Mouse (Mus musculus): Measurements from ENCODE around the gene Myom3.

- no peak for TF ChIP-seq POLR2A (IDR thresholded peaks at IDR 0.05; ENCODE audit: insufficient read depth, low read depth, low read length)
- TF ChIP-seq CTCF (IDR thresholded peaks at IDR 0.05; ENCODE audit: insufficient read depth, low read depth, low read length), result no peak
Measured at GRCm38 (mm10) chr4:135832070-135832469, 72.6 kb downstream of the Myom3 start.
